Mouse (Mus musculus): ENCODE data around the gene Cdkl4. TPM values are rescaled to one million over a fixed set of nuclear protein-coding genes. Genes with fewer than 3 reads are reported as not detected.
"Not testable (repeated sequence)": the region's sequence is repeated elsewhere in the genome, so short reads cannot be mapped to it uniquely, and the experiment has no call there.

Gene Cdkl4
- total RNA-seq, 4 experiments from 2014 or later = 0.10 TPM; not detected in 3

GRCm38 (mm10) chr17:80563762-80564610 is 13.6 kb downstream of the Cdkl4 start:
- not testable (repeated sequence) for DNase-seq (ENCODE audit: low spot score in 2 of 2)

- no peak for DNase-seq (ENCODE audit: low spot score in 2 of 2)
Measured at GRCm38 (mm10) chr17:80562792-80563191, 14.8 kb downstream of the Cdkl4 start.

- DNase-seq (ENCODE audit: low spot score in 2 of 2) = peak; percentile 19 to 32
Measured at GRCm38 (mm10) chr17:80560669-80561401, 16.8 kb downstream of the Cdkl4 start.

GRCm38 (mm10) chr17:80559745-80560144 is 17.9 kb downstream of the Cdkl4 start:
- no peak for DNase-seq (ENCODE audit: low spot score in 2 of 2)

- peak in 1 of 2 experiments; percentile 9 for DNase-seq (ENCODE audit: low spot score in 2 of 2)
Measured at GRCm38 (mm10) chr17:80559050-80559449, 18.6 kb downstream of the Cdkl4 start.

GRCm38 (mm10) chr17:80558583-80558982 is 19.0 kb downstream of the Cdkl4 start:
- no peak for DNase-seq (ENCODE audit: low spot score in 2 of 2)

GRCm38 (mm10) chr17:80557461-80557860 is 20.2 kb downstream of the Cdkl4 start:
- no peak for DNase-seq (ENCODE audit: low spot score in 2 of 2)

- DNase-seq (ENCODE audit: low spot score in 2 of 2) = peak; percentile 36 to 38
Measured at GRCm38 (mm10) chr17:80553318-80554270, 24.0 kb downstream of the Cdkl4 start.

- DNase-seq (ENCODE audit: low spot score in 2 of 2) = no peak
Measured at GRCm38 (mm10) chr17:80552653-80553052, 25.0 kb downstream of the Cdkl4 start.

GRCm38 (mm10) chr17:80550981-80551380 is 26.6 kb downstream of the Cdkl4 start:
- DNase-seq (ENCODE audit: low spot score in 2 of 2) = no peak

- no peak for DNase-seq (ENCODE audit: low spot score in 2 of 2)
Measured at GRCm38 (mm10) chr17:80546846-80547245, 30.8 kb downstream of the Cdkl4 start.

- DNase-seq (ENCODE audit: low spot score in 2 of 2) = no peak
Measured at GRCm38 (mm10) chr17:80546227-80546626, 31.4 kb downstream of the Cdkl4 start.

- no peak for DNase-seq (ENCODE audit: low spot score in 2 of 2)
Measured at GRCm38 (mm10) chr17:80543646-80544045, 34.0 kb downstream of the Cdkl4 start.

- DNase-seq (ENCODE audit: low spot score in 2 of 2) = no peak
Measured at GRCm38 (mm10) chr17:80537136-80537535, 40.5 kb downstream of the Cdkl4 start.

- DNase-seq (ENCODE audit: low spot score in 2 of 2) = no peak
Measured at GRCm38 (mm10) chr17:80535633-80536032, 42.0 kb downstream of the Cdkl4 start.

GRCm38 (mm10) chr17:80531351-80531750 is 46.3 kb downstream of the Cdkl4 start:
- DNase-seq (ENCODE audit: low spot score in 2 of 2) = not testable (repeated sequence)

GRCm38 (mm10) chr17:80523231-80523630 is 54.4 kb downstream of the Cdkl4 start:
- DNase-seq (ENCODE audit: low spot score in 2 of 2) = no peak

- no peak for DNase-seq (ENCODE audit: low spot score in 2 of 2)
Measured at GRCm38 (mm10) chr17:80522229-80522556, 55.4 kb downstream of the Cdkl4 start.

- no peak for DNase-seq (ENCODE audit: low spot score in 2 of 2)
Measured at GRCm38 (mm10) chr17:80521521-80522228, 55.9 kb downstream of the Cdkl4 start.

GRCm38 (mm10) chr17:80520537-80520936 is 57.1 kb downstream of the Cdkl4 start:
- DNase-seq (ENCODE audit: low spot score in 2 of 2) = no peak

GRCm38 (mm10) chr17:80518811-80519210 is 58.8 kb downstream of the Cdkl4 start:
- DNase-seq (ENCODE audit: low spot score in 2 of 2) = no peak

Data from gastrocnemius, adult 8-10 months (tissue).